Mouse (Mus musculus) thymus, postnatal 14 days (tissue): Measurements from ENCODE around the gene Rhox13.
A peak's percentile ranks its signal among the peaks of the same experiment; 100 is the strongest.

Experiments used
- DNase-seq: peaks from one replicate; pipeline ENCODE4 v3.0.0; 2021

Gene Rhox13

DNA sequence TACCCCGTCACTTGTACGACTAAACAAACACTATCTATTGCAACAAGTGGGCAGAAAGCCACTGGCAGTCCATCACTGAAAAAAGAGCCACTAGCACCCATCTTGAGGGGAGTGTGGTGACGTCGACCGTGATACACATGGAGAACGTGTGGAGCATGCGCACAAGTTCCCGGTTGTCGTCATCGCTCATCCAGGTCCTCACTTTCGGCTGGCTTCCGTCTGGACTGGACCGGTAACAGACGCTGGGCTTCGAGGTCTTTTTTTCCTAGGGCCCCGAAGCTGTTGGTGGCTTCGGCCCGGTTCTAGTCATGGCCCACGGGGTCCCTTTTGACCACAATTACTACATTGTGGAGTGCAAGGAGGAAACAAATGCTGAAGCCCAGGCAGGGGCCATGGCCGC lies at the start of gene Rhox13:
TSS of gene Rhox13 (plus strand) at position 238 of the 400 bp plus-strand sequence.
- no peak for DNase-seq

DNA sequence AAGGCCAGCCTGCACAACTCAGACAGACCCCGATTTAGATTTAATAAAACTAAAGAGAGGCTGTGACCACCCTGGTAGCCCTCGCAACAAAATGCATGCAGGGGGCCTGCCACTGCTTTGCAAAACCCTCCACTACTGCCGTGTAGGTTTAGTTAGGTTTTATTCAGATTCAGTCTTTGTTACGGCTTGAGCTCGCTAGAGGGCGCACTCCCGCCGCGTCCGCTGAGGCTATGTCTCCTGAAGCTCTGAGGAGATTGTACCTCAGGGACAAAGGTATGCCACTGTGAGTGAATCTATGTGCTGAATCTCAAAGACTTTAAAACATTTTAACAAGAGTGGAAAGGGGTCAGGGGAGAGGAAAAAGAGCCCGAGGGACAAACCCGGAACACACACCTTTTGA lies 36.8 kb upstream of the Rhox13 start:
- peak; percentile 18 for DNase-seq

GRCm38 (mm10) chrX:38085041-38085440 lies 36.0 kb upstream of the Rhox13 start, which contains the start of gene Rhox11:
Rhox11 (minus strand) TSS chrX:38085141.
- no peak for DNase-seq

- no peak for DNase-seq
Measured at GRCm38 (mm10) chrX:38110807-38111206, 10.2 kb upstream of the Rhox13 start, which contains the start of gene Rhox12. Rhox12 (minus strand) TSS chrX:38110907.

GRCm38 (mm10) chrX:38121478-38121877 lies 459 bp downstream of the Rhox13 start:
- no peak for DNase-seq

GRCm38 (mm10) chrX:38159097-38159496 lies 38.1 kb downstream of the Rhox13 start:
- DNase-seq = no peak

DNA sequence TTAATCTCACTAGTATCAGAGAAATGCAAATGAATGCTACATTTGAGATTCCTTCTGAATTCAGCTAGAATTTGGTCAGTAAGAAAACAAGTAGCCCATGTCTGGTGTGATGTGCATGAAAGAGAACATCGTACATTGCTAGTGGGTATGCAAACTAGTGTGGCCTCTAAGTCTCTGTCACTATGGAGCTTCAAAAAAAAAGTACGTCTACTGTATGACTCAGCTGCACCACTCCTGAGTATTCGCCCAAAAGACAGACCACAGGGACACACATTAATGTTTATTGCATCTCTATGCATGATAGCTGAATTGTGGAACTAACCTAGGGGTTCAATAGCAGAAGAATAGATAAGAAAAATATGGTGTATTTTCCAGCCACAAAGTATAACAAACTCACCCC lies 44.3 kb downstream of the Rhox13 start:
- no peak for DNase-seq

GRCm38 (mm10) chrX:38166064-38166463 lies 45.0 kb downstream of the Rhox13 start:
- no peak for DNase-seq

DNA sequence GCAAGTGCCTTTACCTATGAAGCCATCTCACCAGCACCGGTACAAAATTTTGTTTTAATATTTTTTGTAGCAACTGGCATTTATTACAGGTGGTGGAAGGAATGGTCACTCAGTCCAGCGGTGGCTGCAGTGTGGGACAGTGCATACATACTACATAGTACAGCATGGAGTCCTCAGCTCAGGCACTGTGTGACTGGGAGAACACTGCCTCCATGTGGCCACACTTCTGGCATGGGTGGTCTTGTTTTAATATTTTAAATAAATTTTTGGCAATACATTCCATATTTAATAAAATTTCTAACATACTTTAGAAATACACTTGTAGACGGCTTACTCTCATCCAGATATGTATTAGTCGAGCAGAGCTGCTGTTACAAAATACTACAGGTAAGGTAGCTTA lies 45.6 kb downstream of the Rhox13 start:
- DNase-seq = no peak
